Mouse (Mus musculus): ENCODE measurements at regions not wholly inside any gene's neighbourhood (a gene's known extent, or its start where the extent isn't known, plus 50 kb on each side); places are given as distances from the start of the nearest gene placed in this dataset.

- no peak overlapping the region for H3K27ac ChIP-seq (ENCODE audit: insufficient read depth, low read length)
- no peak overlapping the region for H3K4me3 ChIP-seq (ENCODE audit: insufficient read depth, low read length)
- no peak for TF ChIP-seq POLR2A (IDR thresholded peaks at IDR 0.05; ENCODE audit: extremely low read depth, insufficient read depth, low read length)
- no peak for TF ChIP-seq CTCF (IDR thresholded peaks at IDR 0.05; ENCODE audit: extremely low read depth, insufficient read depth, low read length)
- H3K4me1 ChIP-seq (ENCODE audit: control insufficient read depth, insufficient read depth, low read length), result no peaks in the 10 kb centered on the region
Measured at GRCm38 (mm10) chr8:128009393-128010010, 348.9 kb upstream of the Nrp1 start.

- TF ChIP-seq CTCF (IDR thresholded peaks at IDR 0.05; ENCODE audit: extremely low read depth, insufficient read depth, low read length), result no peak
- Histone ChIP-seq H3K4me3 (ENCODE audit: insufficient read depth, low read length) (no peak overlapping the region), H3K27ac (ENCODE audit: insufficient read depth, low read length) (no peak overlapping the region), H3K4me1 (ENCODE audit: control insufficient read depth, insufficient read depth, low read length) (no peaks in the 10 kb centered on the region)
Measured at GRCm38 (mm10) chr8:128017171-128017570, 341.2 kb upstream of the Nrp1 start.

DNA sequence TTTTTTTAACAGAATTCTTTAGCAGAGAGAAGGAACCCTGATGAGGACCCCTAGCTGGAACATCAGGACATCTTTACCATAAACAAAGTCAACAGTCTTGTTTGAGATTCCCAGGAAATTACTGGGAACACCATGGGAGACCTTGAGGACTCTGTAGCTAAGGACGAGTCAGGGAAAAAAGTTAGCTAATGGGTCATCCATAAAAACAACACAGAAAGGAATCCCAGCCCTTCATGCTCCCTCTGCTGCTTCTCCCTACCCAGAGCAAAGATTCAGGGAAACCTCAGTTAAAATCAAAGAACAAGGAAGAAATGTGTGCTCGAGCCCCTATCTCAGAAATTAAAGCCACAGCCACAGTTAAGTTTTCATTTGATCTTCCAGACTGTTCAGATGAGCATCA is 334.7 kb upstream of the Nrp1 start:
- TF ChIP-seq POLR2A (IDR thresholded peaks at IDR 0.05; ENCODE audit: extremely low read depth, insufficient read depth, low read length) (no peak), CTCF (IDR thresholded peaks at IDR 0.05; ENCODE audit: extremely low read depth, insufficient read depth, low read length) (no peak)

GRCm38 (mm10) chr8:128024774-128025222 is 333.6 kb upstream of the Nrp1 start:
- H3K4me1 ChIP-seq (ENCODE audit: control insufficient read depth, insufficient read depth, low read length), result peaks cover 3% of the 10 kb centered on the region; the same call in 1 of the 2 replicates
- no peak overlapping the region for H3K4me3 ChIP-seq (ENCODE audit: insufficient read depth, low read length)
- no peak for TF ChIP-seq POLR2A (IDR thresholded peaks at IDR 0.05; ENCODE audit: extremely low read depth, insufficient read depth, low read length)
- no peak for TF ChIP-seq CTCF (IDR thresholded peaks at IDR 0.05; ENCODE audit: extremely low read depth, insufficient read depth, low read length)
- H3K27ac ChIP-seq (ENCODE audit: insufficient read depth, low read length), result no peak overlapping the region

More for the DNA sequence above, 334.7 kb upstream of the Nrp1 start:
- Histone ChIP-seq H3K27ac (ENCODE audit: insufficient read depth, low read length) (no peak overlapping the region), H3K4me3 (ENCODE audit: insufficient read depth, low read length) (no peak overlapping the region), H3K4me1 (ENCODE audit: control insufficient read depth, insufficient read depth, low read length) (peaks cover 3% of the 10 kb centered on the region; the same call in 1 of the 2 replicates)

GRCm38 (mm10) chr8:128025251-128025856 is 333.1 kb upstream of the Nrp1 start:
- H3K27ac ChIP-seq (ENCODE audit: insufficient read depth, low read length), result no peak overlapping the region
- peaks cover 3% of the 10 kb centered on the region; the same call in 1 of the 2 replicates for H3K4me1 ChIP-seq (ENCODE audit: control insufficient read depth, insufficient read depth, low read length)
- TF ChIP-seq CTCF (IDR thresholded peaks at IDR 0.05; ENCODE audit: extremely low read depth, insufficient read depth, low read length) (no peak), POLR2A (IDR thresholded peaks at IDR 0.05; ENCODE audit: extremely low read depth, insufficient read depth, low read length) (no peak)
- H3K4me3 ChIP-seq (ENCODE audit: insufficient read depth, low read length), result no peak overlapping the region

- TF ChIP-seq POLR2A (IDR thresholded peaks at IDR 0.05; ENCODE audit: extremely low read depth, insufficient read depth, low read length), result no peak
- TF ChIP-seq CTCF (IDR thresholded peaks at IDR 0.05; ENCODE audit: extremely low read depth, insufficient read depth, low read length), result no peak
- Histone ChIP-seq H3K4me1 (ENCODE audit: control insufficient read depth, insufficient read depth, low read length) (peaks cover 3% of the 10 kb centered on the region; the same call in 1 of the 2 replicates), H3K27ac (ENCODE audit: insufficient read depth, low read length) (no peak overlapping the region), H3K4me3 (ENCODE audit: insufficient read depth, low read length) (no peak overlapping the region)
Measured at GRCm38 (mm10) chr8:128026981-128027380, 331.4 kb upstream of the Nrp1 start.

DNA sequence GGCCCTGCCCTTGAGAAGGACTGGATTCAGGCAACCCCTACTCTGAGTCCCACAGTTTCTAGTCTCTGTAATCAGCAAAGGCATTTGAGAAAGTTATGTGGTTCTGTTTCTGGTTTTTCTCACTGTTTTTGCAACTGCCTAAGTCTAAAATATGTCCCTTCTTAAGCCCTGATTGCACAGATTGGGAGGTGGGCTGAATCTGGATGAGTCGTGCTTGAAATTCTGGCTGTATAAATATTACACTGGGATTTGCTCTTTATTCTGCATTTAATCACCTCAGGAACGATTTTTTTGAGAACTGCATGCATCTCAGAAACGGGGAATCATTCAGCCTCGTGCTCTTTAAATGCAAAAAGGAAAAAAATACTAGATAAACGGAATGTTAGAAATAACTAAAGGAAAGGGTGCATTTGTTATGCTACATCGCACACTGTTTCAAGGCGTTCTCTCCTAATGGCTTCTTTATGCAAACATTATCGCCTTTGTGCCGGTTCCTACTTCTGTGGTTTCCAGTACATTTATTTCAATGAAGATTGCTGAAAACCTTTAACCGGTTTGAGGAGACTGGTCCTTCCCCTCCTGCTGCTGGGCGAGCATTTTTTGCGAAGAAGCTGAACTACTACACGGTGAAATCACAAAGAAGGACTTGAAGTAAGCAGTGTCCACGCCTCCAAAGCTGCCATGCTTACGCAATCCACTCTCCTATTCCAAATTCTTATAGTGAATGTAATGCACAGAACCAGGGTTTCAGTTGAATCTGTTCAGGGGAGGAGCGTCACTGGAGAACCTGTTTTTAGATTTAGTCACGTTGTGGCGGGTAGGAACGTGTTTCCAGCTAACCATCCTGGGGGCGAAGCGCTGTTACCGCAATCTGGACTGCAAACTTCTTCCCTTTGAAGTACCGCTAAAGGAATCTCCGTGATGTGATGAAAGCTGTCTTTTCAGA is 327.8 kb upstream of the Nrp1 start:
- H3K4me1 ChIP-seq (ENCODE audit: control insufficient read depth, insufficient read depth, low read length), result no peaks in the 10 kb centered on the region; the same call in 1 of the 2 replicates
- H3K27ac ChIP-seq (ENCODE audit: insufficient read depth, low read length), result peak overlapping the region; percentile 41; the same call in 1 of the 2 replicates
- TF ChIP-seq CTCF (IDR thresholded peaks at IDR 0.05; ENCODE audit: extremely low read depth, insufficient read depth, low read length), result no peak
- no peak for TF ChIP-seq POLR2A (IDR thresholded peaks at IDR 0.05; ENCODE audit: extremely low read depth, insufficient read depth, low read length)
- H3K4me3 ChIP-seq (ENCODE audit: insufficient read depth, low read length), result no peak overlapping the region

GRCm38 (mm10) chr8:128034127-128034526 is 324.3 kb upstream of the Nrp1 start:
- TF ChIP-seq CTCF (IDR thresholded peaks at IDR 0.05; ENCODE audit: extremely low read depth, insufficient read depth, low read length), result no peak
- no peak for TF ChIP-seq POLR2A (IDR thresholded peaks at IDR 0.05; ENCODE audit: extremely low read depth, insufficient read depth, low read length)
- H3K4me1 ChIP-seq (ENCODE audit: control insufficient read depth, insufficient read depth, low read length), result no peaks in the 10 kb centered on the region; the same call in 1 of the 2 replicates
- no peak overlapping the region for H3K27ac ChIP-seq (ENCODE audit: insufficient read depth, low read length)
- H3K4me3 ChIP-seq (ENCODE audit: insufficient read depth, low read length), result no peak overlapping the region

GRCm38 (mm10) chr8:128035672-128036071 is 322.7 kb upstream of the Nrp1 start:
- Histone ChIP-seq H3K27ac (ENCODE audit: insufficient read depth, low read length) (no peak overlapping the region), H3K4me3 (ENCODE audit: insufficient read depth, low read length) (no peak overlapping the region), H3K4me1 (ENCODE audit: control insufficient read depth, insufficient read depth, low read length) (no peaks in the 10 kb centered on the region)
- TF ChIP-seq CTCF (IDR thresholded peaks at IDR 0.05; ENCODE audit: extremely low read depth, insufficient read depth, low read length) (no peak), POLR2A (IDR thresholded peaks at IDR 0.05; ENCODE audit: extremely low read depth, insufficient read depth, low read length) (no peak)

Measured in cortical plate, adult 2 months (tissue).